ENCODE assay signal across 18 mouse cellular contexts in genomic region chr3:130660619-130661018, GRCm38 (mm10). TPM values are rescaled to one million over a fixed set of nuclear protein-coding genes. Genes with fewer than 3 reads are reported as not detected.
"Had no signal": no experiment of that assay in that cellular context is flagged by ENCODE, and none has a peak within 500 bp of the region (broad histone marks: within the 10 kb centered on the region; RNA-seq: fewer than 3 reads in every experiment).

No protein-coding gene starts in this region.

- H3K4me1 ChIP-seq: kidney, embryonic 15.5 days; limb, embryonic 13.5 days; midbrain, embryonic 10.5 days; neural tube, embryonic 15.5 days had no signal

- DNase-seq: kidney, adult 2 months; kidney, postnatal 14 days; left cerebral cortex, postnatal 4 days; lung, adult 18-20 months; lung, postnatal 36 days; midbrain, embryonic 14.5 days; right cerebral cortex, adult 18-20 months; right cerebral cortex, postnatal 25 days; thymus, postnatal 4 days had no signal

- H3K4me2 ChIP-seq: kidney, embryonic 15.5 days; limb, embryonic 13.5 days; neural tube, embryonic 15.5 days had no signal

- H3K9ac ChIP-seq: kidney, embryonic 15.5 days; limb, embryonic 13.5 days; neural tube, embryonic 15.5 days had no signal

- H3K36me3 ChIP-seq: kidney, embryonic 15.5 days; limb, embryonic 13.5 days; midbrain, embryonic 10.5 days; neural tube, embryonic 15.5 days had no signal

- H3K27ac ChIP-seq: kidney, embryonic 15.5 days; limb, embryonic 13.5 days; midbrain, embryonic 10.5 days; neural tube, embryonic 15.5 days had no signal

- H3K27me3 ChIP-seq: kidney, embryonic 15.5 days; limb, embryonic 13.5 days; neural tube, embryonic 15.5 days had no signal

- H3K9me3 ChIP-seq: kidney, embryonic 15.5 days; limb, embryonic 13.5 days; midbrain, embryonic 10.5 days; neural tube, embryonic 15.5 days had no signal

- H3K4me3 ChIP-seq: kidney, embryonic 15.5 days; limb, embryonic 13.5 days; midbrain, embryonic 10.5 days; myocyte; neural tube, embryonic 15.5 days had no signal

RNA-seq across cellular contexts. Expression of gene Etnppl, which starts 43.4 kb away (rescaled TPM):
- total RNA-seq: left cerebral cortex, postnatal 4 days; megakaryocyte progenitor cell, adult 5-6 weeks had no signal
- polyA plus RNA-seq: lung, embryonic 16.5 days; midbrain, embryonic 10.5 days; midbrain, embryonic 14.5 days; myocyte; neural tube, embryonic 11.5 days; stomach, embryonic 16.5 days had no signal
